Mouse (Mus musculus): ENCODE data around the gene Cox7a2l. TPM values are rescaled to one million over a fixed set of nuclear protein-coding genes. Genes with fewer than 3 reads are reported as not detected.

The Cox7a2l gene
- total and polyA plus RNA-seq, 3 experiments, result 233 to 371 (median 310) TPM

DNA sequence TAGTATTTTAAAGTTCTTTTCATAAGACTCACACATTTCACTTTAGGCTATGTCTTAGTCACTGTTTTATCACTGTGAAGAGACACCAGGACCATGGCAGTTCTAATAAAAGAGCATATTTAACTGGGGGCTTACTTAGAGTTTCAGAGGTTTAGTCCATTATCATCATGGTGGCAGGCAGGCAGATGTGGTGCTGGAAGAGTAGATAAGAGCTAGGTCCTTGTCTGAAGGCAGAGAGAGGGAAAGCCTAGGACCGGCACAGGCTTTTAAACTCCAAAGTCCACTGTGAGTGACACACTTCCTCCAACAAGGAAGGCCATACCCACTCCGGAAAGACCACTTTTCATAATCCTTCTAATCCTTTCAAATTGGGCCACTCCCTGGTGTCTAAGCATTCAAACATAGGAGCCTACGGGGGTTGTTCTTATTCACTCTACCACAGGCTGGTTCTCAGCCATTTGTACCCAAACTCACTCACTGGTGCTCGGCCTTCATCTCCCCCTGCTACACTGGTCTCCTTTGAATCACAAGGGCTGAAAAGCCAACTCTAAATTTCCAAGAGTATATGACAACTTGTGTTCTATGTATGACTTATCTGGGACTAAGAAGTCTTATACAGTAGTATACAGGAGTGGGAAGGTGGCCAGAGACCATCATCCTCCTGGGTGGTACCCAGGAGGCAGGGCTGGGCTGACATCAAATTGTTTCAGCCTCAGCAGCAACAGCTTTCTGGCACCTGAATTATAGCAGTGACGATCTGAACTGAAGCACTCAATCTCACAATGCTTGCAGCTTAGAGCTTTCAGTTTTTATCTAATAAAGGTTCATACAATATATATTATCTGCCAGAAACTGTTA lies 45.3 kb upstream of the Cox7a2l start:
- Histone ChIP-seq H3K79me2 (replicated peaks; ENCODE audit: control insufficient read depth, extremely low read depth, insufficient read depth, poor library complexity, severe bottlenecking) (no peaks in the 10 kb centered on the region), H3K4me3 (replicated peaks in 1 of 3; ENCODE audit: low read depth in 2 of 3, low read length in 2 of 3, poor library complexity in 1 of 3) (no peak overlapping the region), H3K36me3 (replicated peaks in 1 of 2; ENCODE audit: control insufficient read depth in 1 of 2, insufficient read depth in 1 of 2, low read length in 1 of 2) (no peaks in the 10 kb centered on the region), H3K27ac (ENCODE audit: insufficient read depth, low read depth) (no peak overlapping the region), H3K9ac (ENCODE audit: insufficient read depth, low read depth) (no peak overlapping the region), H3K9me3 (replicated peaks; ENCODE audit: low read length) (no peaks in the 10 kb centered on the region), H3K4me2 (ENCODE audit: insufficient read depth, low read depth, poor library complexity, severe bottlenecking) (no peak overlapping the region), H3K27me3 (replicated peaks) (no peaks in the 10 kb centered on the region), H3K4me1 (ENCODE audit: control insufficient read depth in 1 of 2, insufficient read depth in 2 of 2) (peaks cover 4 to 6% of the 10 kb centered on the region in 2 experiments; a peak in 3 of 4 replicates)
- in situ Hi-C loops (cut with MboI; ENCODE audit: low pct_ligation_motif_present, low pct_unique_long_range_greater_than_20kb, low sequenced_read_pairs), result no loop called here
- dilution Hi-C loops (cut with MboI; ENCODE audit: extremely low pct_ligation_motif_present, extremely low pct_unique_long_range_greater_than_20kb, low sequenced_read_pairs), result no loop called here
- DNase-seq (ENCODE audit: extremely low read depth), result no peak
- TF ChIP-seq SMC3 (IDR thresholded peaks at IDR 0.05; ENCODE audit: low read depth, low read length), result no peak
- no peak for TF ChIP-seq E2F4 (IDR thresholded peaks at IDR 0.05; ENCODE audit: insufficient replicate concordance, low read depth, low read length)
- TF ChIP-seq TCF12 (IDR thresholded peaks at IDR 0.05; ENCODE audit: low read depth, low read length), result no peak
- no peak for TF ChIP-seq MAZ (IDR thresholded peaks at IDR 0.05; ENCODE audit: low read depth, low read length)

DNA sequence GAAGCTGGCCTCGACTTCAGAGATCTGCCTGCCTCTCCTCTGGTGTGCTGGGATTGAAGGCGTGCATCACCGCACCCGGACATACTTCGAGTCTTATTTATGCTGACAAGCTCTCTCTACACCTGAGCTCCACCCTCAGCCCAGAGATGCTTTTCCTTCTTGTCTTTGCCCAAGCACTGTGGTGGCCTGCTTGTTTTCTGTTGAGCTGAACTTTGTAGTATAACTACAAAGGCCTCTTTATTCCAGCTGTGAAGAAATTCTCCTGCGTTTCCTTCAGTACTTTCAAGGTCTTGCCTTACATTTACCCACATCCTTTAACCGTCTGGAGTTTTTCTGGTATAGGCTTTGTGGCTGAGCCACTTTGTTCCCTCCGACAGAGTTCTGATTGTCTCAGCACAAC lies 42.0 kb upstream of the Cox7a2l start:
- Histone ChIP-seq H3K9me3 (replicated peaks; ENCODE audit: low read length) (no peaks in the 10 kb centered on the region), H3K4me2 (ENCODE audit: insufficient read depth, low read depth, poor library complexity, severe bottlenecking) (no peak overlapping the region), H3K27ac (ENCODE audit: insufficient read depth, low read depth) (no peak overlapping the region), H3K4me3 (replicated peaks in 1 of 3; ENCODE audit: low read depth in 2 of 3, low read length in 2 of 3, poor library complexity in 1 of 3) (no peak overlapping the region), H3K9ac (ENCODE audit: insufficient read depth, low read depth) (no peak overlapping the region), H3K27me3 (replicated peaks) (no peaks in the 10 kb centered on the region), H3K4me1 (ENCODE audit: control insufficient read depth in 1 of 2, insufficient read depth in 2 of 2) (peaks cover 2 to 4% of the 10 kb centered on the region in 2 experiments; a peak in 2 of 4 replicates), H3K36me3 (replicated peaks in 1 of 2; ENCODE audit: control insufficient read depth in 1 of 2, insufficient read depth in 1 of 2, low read length in 1 of 2) (no peaks in the 10 kb centered on the region), H3K79me2 (replicated peaks; ENCODE audit: control insufficient read depth, extremely low read depth, insufficient read depth, poor library complexity, severe bottlenecking) (no peaks in the 10 kb centered on the region)
- dilution Hi-C loops (cut with MboI; ENCODE audit: extremely low pct_ligation_motif_present, extremely low pct_unique_long_range_greater_than_20kb, low sequenced_read_pairs) (no loop called here), in situ Hi-C loops (cut with MboI; ENCODE audit: low pct_ligation_motif_present, low pct_unique_long_range_greater_than_20kb, low sequenced_read_pairs) (no loop called here)
- no peak for DNase-seq (ENCODE audit: extremely low read depth)
- TF ChIP-seq NELFE (IDR thresholded peaks at IDR 0.05; ENCODE audit: low read depth, low read length), result no peak
- no peak for TF ChIP-seq CHD1 (IDR thresholded peaks at IDR 0.05; ENCODE audit: low read depth, low read length)
- no peak for TF ChIP-seq ETS1 (conservative IDR thresholded peaks at IDR 0.05; ENCODE audit: low read depth, low read length)
- no peak for TF ChIP-seq BHLHE40 (IDR thresholded peaks at IDR 0.05; ENCODE audit: low read depth, low read length)
- no peak for TF ChIP-seq ZMIZ1 (IDR thresholded peaks at IDR 0.05; ENCODE audit: low read depth, low read length)
- TF ChIP-seq ZNF384 (IDR thresholded peaks at IDR 0.05; ENCODE audit: low read depth, low read length), result no peak

DNA sequence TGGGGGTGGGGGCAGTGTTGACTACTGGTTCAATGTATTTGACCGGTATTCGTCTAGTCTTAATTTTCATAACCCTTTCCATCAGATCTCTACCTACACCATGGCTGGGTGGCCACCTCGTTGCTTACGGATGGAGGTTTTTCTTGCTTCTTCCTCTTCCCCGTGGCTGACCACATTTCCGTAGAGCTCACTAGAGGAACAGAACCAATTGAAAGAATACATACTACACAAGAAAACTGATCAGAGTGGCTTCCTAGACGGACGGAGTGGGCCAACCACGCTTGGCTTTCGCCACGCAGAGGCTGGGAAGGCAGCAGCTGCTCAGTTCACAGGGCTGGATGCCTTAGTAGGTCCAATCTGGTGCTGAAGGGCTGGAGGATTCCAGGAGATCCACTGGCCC lies 38.7 kb upstream of the Cox7a2l start:
- dilution Hi-C loops (cut with MboI; ENCODE audit: extremely low pct_ligation_motif_present, extremely low pct_unique_long_range_greater_than_20kb, low sequenced_read_pairs) (no loop called here), in situ Hi-C loops (cut with MboI; ENCODE audit: low pct_ligation_motif_present, low pct_unique_long_range_greater_than_20kb, low sequenced_read_pairs) (no loop called here)
- Histone ChIP-seq H3K79me2 (replicated peaks; ENCODE audit: control insufficient read depth, extremely low read depth, insufficient read depth, poor library complexity, severe bottlenecking) (no peaks in the 10 kb centered on the region), H3K4me2 (ENCODE audit: insufficient read depth, low read depth, poor library complexity, severe bottlenecking) (no peak overlapping the region), H3K9ac (ENCODE audit: insufficient read depth, low read depth) (no peak overlapping the region), H3K27ac (ENCODE audit: insufficient read depth, low read depth) (no peak overlapping the region), H3K36me3 (replicated peaks in 1 of 2; ENCODE audit: control insufficient read depth in 1 of 2, insufficient read depth in 1 of 2, low read length in 1 of 2) (no peaks in the 10 kb centered on the region), H3K4me3 (replicated peaks in 1 of 3; ENCODE audit: low read depth in 2 of 3, low read length in 2 of 3, poor library complexity in 1 of 3) (no peak overlapping the region), H3K4me1 (ENCODE audit: control insufficient read depth in 1 of 2, insufficient read depth in 2 of 2) (no peaks in the 10 kb centered on the region), H3K27me3 (replicated peaks) (no peaks in the 10 kb centered on the region), H3K9me3 (replicated peaks; ENCODE audit: low read length) (no peaks in the 10 kb centered on the region)
- no peak for DNase-seq (ENCODE audit: extremely low read depth)
- no peak for TF ChIP-seq CHD2 (IDR thresholded peaks at IDR 0.05; ENCODE audit: low read length)
